ENCODE assay signal across 7 mouse cellular contexts in genomic region chr8:88944038-88944437, GRCm38 (mm10).
DNase-seq lines count a peak whose midpoint lies in the region; ATAC-seq and TF ChIP-seq lines count a peak whose summit lies in the region.

No protein-coding gene starts in this region.

- H3K4me3 ChIP-seq in intestine, postnatal 0 days (ENCODE audit: low read depth, low read length): no peak overlapping the region
- H3K4me3 ChIP-seq in intestine, embryonic 16.5 days (ENCODE audit: low read length): no peak overlapping the region
- no peak overlapping the region for H3K4me3 ChIP-seq in CH12.LX (replicated peaks in 1 of 3; ENCODE audit: low read depth in 2 of 3, low read length in 2 of 3, poor library complexity in 1 of 3)
- no peak overlapping the region for H3K4me3 ChIP-seq in ES-Bruce4 (ENCODE audit: low read depth, low read length)

- 66% methylated on average over 4 of the region's 4 CpGs for WGBS in intestine, postnatal 0 days
- 48% methylated on average over 4 of the region's 4 CpGs for WGBS in intestine, embryonic 16.5 days

- DNase-seq in CH12.LX (ENCODE audit: extremely low read depth): peak; percentile 38
- DNase-seq in kidney, postnatal 10 days: peak; percentile 24
- DNase-seq in spleen, postnatal 14 days (ENCODE audit: low spot score in 2 of 2): no peak

- no peaks in the 10 kb centered on the region for H3K36me3 ChIP-seq in intestine, postnatal 0 days (ENCODE audit: control insufficient read depth, insufficient read depth)
- no peaks in the 10 kb centered on the region for H3K36me3 ChIP-seq in intestine, embryonic 16.5 days (ENCODE audit: control insufficient read depth, insufficient read depth, low read length)
- H3K36me3 ChIP-seq in CH12.LX (replicated peaks in 1 of 2; ENCODE audit: control insufficient read depth in 1 of 2, insufficient read depth in 1 of 2, low read length in 1 of 2) (no peaks in the 10 kb centered on the region), ES-Bruce4 (ENCODE audit: control insufficient read depth, insufficient read depth, low read length, poor library complexity, severe bottlenecking) (no peaks in the 10 kb centered on the region)

- H3K27ac ChIP-seq in intestine, postnatal 0 days (ENCODE audit: low read depth, low read length): no peak overlapping the region
- H3K27ac ChIP-seq in intestine, embryonic 16.5 days (ENCODE audit: low read length): no peak overlapping the region
- H3K27ac ChIP-seq in CH12.LX (ENCODE audit: insufficient read depth, low read depth) (no peak overlapping the region), ES-Bruce4 (ENCODE audit: insufficient read depth, low read length) (no peak overlapping the region)

- ATAC-seq in intestine, postnatal 0 days: no peak
- no peak for ATAC-seq in intestine, embryonic 16.5 days
- ATAC-seq in monocyte, adult 5-6 weeks (replicated peaks; ENCODE audit: insufficient number of reproducible peaks, low FRiP score, low TSS enrichment, poor library complexity, severe bottlenecking): no peak

- no peaks in the 10 kb centered on the region for H3K27me3 ChIP-seq in intestine, postnatal 0 days (replicated peaks; ENCODE audit: control insufficient read depth, insufficient read depth, low read length)
- no peaks in the 10 kb centered on the region for H3K27me3 ChIP-seq in intestine, embryonic 16.5 days (replicated peaks; ENCODE audit: control insufficient read depth, insufficient read depth, low read length)
- no peaks in the 10 kb centered on the region for H3K27me3 ChIP-seq in CH12.LX (replicated peaks)
- no peaks in the 10 kb centered on the region for H3K27me3 ChIP-seq in ES-Bruce4 (ENCODE audit: control insufficient read depth, insufficient read depth, low read length, poor library complexity, severe bottlenecking)

- peak; percentile 55 for TF ChIP-seq RAD21 in CH12.LX (IDR thresholded peaks at IDR 0.05; ENCODE audit: low read depth, low read length)

- TF ChIP-seq CTCF in intestine, postnatal 0 days (IDR thresholded peaks at IDR 0.05; ENCODE audit: low read depth): peak; percentile 74
- TF ChIP-seq CTCF in CH12.LX (conservative IDR thresholded peaks at IDR 0.05 in 1 of 2, IDR thresholded peaks at IDR 0.05 in 1 of 2; ENCODE audit: low read depth in 2 of 2, low read length in 2 of 2) (peak; percentile 29 to 61; a peak in 3 of 4 replicates), ES-Bruce4 (IDR thresholded peaks at IDR 0.05; ENCODE audit: low read depth, low read length) (peak; percentile 68)

- no peak overlapping the region for H3K4me2 ChIP-seq in intestine, postnatal 0 days (replicated peaks; ENCODE audit: low read depth)
- H3K4me2 ChIP-seq in intestine, embryonic 16.5 days (ENCODE audit: low read depth, low read length): no peak overlapping the region
- H3K4me2 ChIP-seq in CH12.LX (ENCODE audit: insufficient read depth, low read depth, poor library complexity, severe bottlenecking): no peak overlapping the region

- in situ Hi-C loops in CH12.LX (cut with MboI; ENCODE audit: low pct_ligation_motif_present, low pct_unique_long_range_greater_than_20kb, low sequenced_read_pairs): no loop called here

- TF ChIP-seq POLR2A in CH12.LX (IDR thresholded peaks at IDR 0.05; ENCODE audit: low read depth, low read length) (no peak), ES-Bruce4 (IDR thresholded peaks at IDR 0.05; ENCODE audit: insufficient read depth, low read length) (no peak)

- H3K9ac ChIP-seq in intestine, postnatal 0 days (ENCODE audit: low read depth, low read length): no peak overlapping the region
- H3K9ac ChIP-seq in intestine, embryonic 16.5 days (ENCODE audit: low read depth, low read length): no peak overlapping the region
- no peak overlapping the region for H3K9ac ChIP-seq in CH12.LX (ENCODE audit: insufficient read depth, low read depth)
- peak overlapping the region; percentile 67 for H3K9ac ChIP-seq in ES-Bruce4 (ENCODE audit: low read depth, poor library complexity, severe bottlenecking)

- no peaks in the 10 kb centered on the region for H3K4me1 ChIP-seq in intestine, postnatal 0 days (replicated peaks; ENCODE audit: control insufficient read depth, insufficient read depth, low read length)
- no peaks in the 10 kb centered on the region for H3K4me1 ChIP-seq in intestine, embryonic 16.5 days (ENCODE audit: control insufficient read depth, insufficient read depth, low read length)
- H3K4me1 ChIP-seq in CH12.LX (ENCODE audit: control insufficient read depth in 1 of 2, insufficient read depth in 2 of 2) (no peaks in the 10 kb centered on the region), ES-Bruce4 (ENCODE audit: control insufficient read depth, insufficient read depth, low read length) (peaks cover 13% of the 10 kb centered on the region)

- no peak for TF ChIP-seq EP300 in CH12.LX (IDR thresholded peaks at IDR 0.05; ENCODE audit: low read length)
- no peak for TF ChIP-seq EP300 in ES-Bruce4 (IDR thresholded peaks at IDR 0.05; ENCODE audit: insufficient read depth, low read depth, low read length)

- H3K9me3 ChIP-seq in intestine, postnatal 0 days (ENCODE audit: control insufficient read depth): no peaks in the 10 kb centered on the region
- no peaks in the 10 kb centered on the region for H3K9me3 ChIP-seq in intestine, embryonic 16.5 days (ENCODE audit: control insufficient read depth, low read length)
- H3K9me3 ChIP-seq in CH12.LX (replicated peaks; ENCODE audit: low read length) (peaks cover 42% of the 10 kb centered on the region), ES-Bruce4 (replicated peaks; ENCODE audit: control insufficient read depth, insufficient read depth, low read length, poor library complexity, severe bottlenecking) (no peaks in the 10 kb centered on the region)

- dilution Hi-C loops in CH12.LX (cut with MboI; ENCODE audit: extremely low pct_ligation_motif_present, extremely low pct_unique_long_range_greater_than_20kb, low sequenced_read_pairs): no loop called here

- no peaks in the 10 kb centered on the region for H3K79me2 ChIP-seq in CH12.LX (replicated peaks; ENCODE audit: control insufficient read depth, extremely low read depth, insufficient read depth, poor library complexity, severe bottlenecking)

TF ChIP-seq in CH12.LX, 34 proteins besides CTCF, POLR2A, EP300 and RAD21:
- TF ChIP-seq SMC3 (IDR thresholded peaks at IDR 0.05; ENCODE audit: low read depth, low read length) (peak; percentile 48), MEF2A (IDR thresholded peaks at IDR 0.05; ENCODE audit: borderline replicate concordance, low read depth, low read length) (no peak)
TF ChIP-seq in CH12.LX: peak in this region for 1.

Comparison
In these comparisons a context has a peak if more than half of its experiments do, and no peak if none do; other contexts are left out.
1. DNase-seq: peak in CH12.LX (single experiment) and kidney, postnatal 10 days (single experiment); none in spleen, postnatal 14 days (0 of 2).
2. Peak in every context shown above with its lines, with median percentiles within 50 percentile points of each other: CTCF ChIP-seq.